Mouse (Mus musculus) neural tube, embryonic 13.5 days (tissue): ENCODE measurements around the gene Zfp92. TPM values are rescaled to one million over a fixed set of nuclear protein-coding genes. Genes with fewer than 3 reads are reported as not detected.
A peak's percentile ranks its signal among the peaks of the same experiment; 100 is the strongest.

Experiments
- ATAC-seq: fragments of 200-750 bp; cut with Nextera tagmentation; 2 replicates; pipeline ENCODE4 v1.8.0; 2017; ENCODE audit warnings: low read depth, mild to moderate bottlenecking, moderate TSS enrichment, moderate library complexity
- H3K27ac ChIP-seq: fragments of 300-500 bp; sonication (generic); replicated peaks from 2 replicates; pipeline ENCODE4 v1.5.1; 2015; ENCODE audit warnings: moderate library complexity, mild to moderate bottlenecking, inconsistent platforms
- H3K27me3 ChIP-seq: fragments of 300-500 bp; sonication (generic); 2 replicates; pipeline ENCODE4 v1.6.1; 2015; ENCODE audit warnings: mild to moderate bottlenecking, inconsistent platforms
- H3K36me3 ChIP-seq: fragments of 300-500 bp; sonication (generic); 2 replicates; pipeline ENCODE4 v1.6.1; 2015; ENCODE audit warnings: mild to moderate bottlenecking, inconsistent platforms
- H3K4me1 ChIP-seq: fragments of 300-500 bp; sonication (generic); replicated peaks from 2 replicates; pipeline ENCODE4 v1.6.1; 2015; ENCODE audit warnings: inconsistent platforms
- H3K4me2 ChIP-seq: fragments of 300-500 bp; sonication (generic); 2 replicates; pipeline ENCODE4 v1.6.1; 2015; ENCODE audit warnings: inconsistent platforms, mild to moderate bottlenecking, moderate library complexity
- H3K4me3 ChIP-seq: fragments of 300-500 bp; sonication (generic); 2 replicates; pipeline ENCODE4 v1.5.1; 2015; ENCODE audit warnings: mild to moderate bottlenecking, inconsistent platforms
- H3K9ac ChIP-seq: fragments of 300-500 bp; sonication (generic); 2 replicates; pipeline ENCODE4 v1.6.1; 2015; ENCODE audit warnings: moderate library complexity, mild to moderate bottlenecking, inconsistent platforms
- H3K9me3 ChIP-seq: fragments of 300-500 bp; sonication (generic); 2 replicates; pipeline ENCODE4 v1.6.1; 2016; ENCODE audit warnings: inconsistent platforms
- WGBS: fragments of 180-500 bp; shearing (Covaris S2); methylation state at CpG from one replicate; pipeline ENCODE4 v1.1.7; 2015; 5-methylcytosine and 5-hydroxymethylcytosine counted together
- polyA plus RNA-seq: library from polyadenylated mRNA; unstranded; fragments of >200 nt; fragmentation: Nextera tagmentation; extraction: Ambion mirVana; gene quantifications from 2 replicates; pipeline ENCODE4 v1.2.1, GENCODE M21; 2015

The Zfp92 gene
- polyA plus RNA-seq, 1 experiment from 2014 or later: 0.31 TPM

DNA sequence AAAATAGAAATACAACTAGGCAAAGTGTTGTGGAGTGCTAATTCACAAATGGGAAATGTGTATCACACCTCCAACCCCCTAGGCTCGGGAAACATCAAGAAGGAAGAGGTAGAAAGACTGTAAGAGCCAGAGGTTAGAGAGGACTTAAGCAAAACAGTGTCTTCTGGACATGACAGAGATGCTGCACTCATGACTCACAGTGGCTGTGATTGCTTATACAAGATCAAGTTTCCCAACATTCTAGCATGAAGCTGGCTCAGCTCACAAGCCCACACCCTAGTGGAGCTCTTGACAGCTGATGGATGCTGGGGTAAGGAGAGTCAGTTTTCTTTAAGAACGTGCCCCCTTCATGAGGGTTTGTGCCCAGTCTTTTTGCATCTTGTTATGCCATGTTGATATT, 30.5 kb downstream of the Zfp92 start:
- no peak for ATAC-seq
- 76% methylated on average over 2 of the region's 2 CpGs for WGBS
- H3K27me3 ChIP-seq: no peaks in the 10 kb centered on the region

GRCm38 (mm10) chrX:73451949-73452348, 41.1 kb downstream of the Zfp92 start:
- Histone ChIP-seq H3K9me3 (no peaks in the 10 kb centered on the region), H3K36me3 (peaks cover 7% of the 10 kb centered on the region; the same call in 1 of the 2 replicates)

More for the DNA sequence above, 30.5 kb downstream of the Zfp92 start:
- Histone ChIP-seq H3K36me3 (peaks cover 19% of the 10 kb centered on the region; the same call in 1 of the 2 replicates), H3K4me2 (no peak overlapping the region), H3K27ac (no peak overlapping the region), H3K9me3 (no peaks in the 10 kb centered on the region), H3K4me3 (no peak overlapping the region), H3K4me1 (no peaks in the 10 kb centered on the region), H3K9ac (no peak overlapping the region)

DNA sequence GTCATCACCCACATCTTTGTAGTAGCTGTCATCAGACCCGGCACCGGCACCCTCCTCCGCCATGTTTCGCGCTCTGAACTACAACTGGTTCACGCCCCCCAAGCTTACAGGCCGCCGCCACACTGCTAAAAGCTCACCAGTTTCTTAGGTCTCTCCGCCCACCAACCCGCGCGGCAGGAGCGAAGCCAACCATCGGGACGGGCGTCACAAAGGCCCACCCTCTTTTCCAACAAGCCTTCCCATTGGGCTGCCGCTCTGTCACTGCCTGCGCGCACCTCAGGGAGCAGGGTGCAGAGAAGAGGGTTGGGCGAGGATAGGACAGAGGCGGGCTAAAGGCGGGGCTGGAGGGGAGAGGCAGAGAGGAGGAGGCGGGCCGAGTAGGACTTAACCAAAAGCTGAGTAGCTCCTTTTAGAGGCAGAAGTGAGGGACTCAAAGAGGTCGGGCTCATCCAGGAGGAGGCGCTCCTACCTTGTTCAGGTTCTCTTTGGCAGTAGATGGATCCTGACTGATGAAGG, 48.0 kb downstream of the Zfp92 start, which contains the start of gene Haus7:
TSS of gene Haus7 (minus strand) at position 168 of the 516 bp plus-strand sequence.
- whole genome bisulfite sequencing: 21% methylated on average over 26 of the region's 26 CpGs
- Histone ChIP-seq H3K36me3 (no peaks in the 10 kb centered on the region), H3K4me1 (peaks cover 11% of the 10 kb centered on the region), H3K4me2 (peak within 1 kb of the TSS; percentile 65), H3K27me3 (no peaks in the 10 kb centered on the region), H3K27ac (0 out of 2 replicates have a peak within 1 kb of the TSS, but pooled peaks have one; percentile 42), H3K4me3 (peak within 1 kb of the TSS; percentile 55), H3K9me3 (no peaks in the 10 kb centered on the region), H3K9ac (peak within 1 kb of the TSS; percentile 68)
- ATAC-seq: peak; percentile 100

More at GRCm38 (mm10) chrX:73451949-73452348, 41.1 kb downstream of the Zfp92 start:
- Histone ChIP-seq H3K27ac (no peak overlapping the region), H3K9ac (no peak overlapping the region), H3K4me3 (no peak overlapping the region), H3K4me1 (no peaks in the 10 kb centered on the region), H3K27me3 (no peaks in the 10 kb centered on the region), H3K4me2 (no peak overlapping the region)
- WGBS: 26% methylated on average over 2 of the region's 2 CpGs
- ATAC-seq: no peak

GRCm38 (mm10) chrX:73460792-73461191, 49.9 kb downstream of the Zfp92 start:
- no peak for ATAC-seq

DNA sequence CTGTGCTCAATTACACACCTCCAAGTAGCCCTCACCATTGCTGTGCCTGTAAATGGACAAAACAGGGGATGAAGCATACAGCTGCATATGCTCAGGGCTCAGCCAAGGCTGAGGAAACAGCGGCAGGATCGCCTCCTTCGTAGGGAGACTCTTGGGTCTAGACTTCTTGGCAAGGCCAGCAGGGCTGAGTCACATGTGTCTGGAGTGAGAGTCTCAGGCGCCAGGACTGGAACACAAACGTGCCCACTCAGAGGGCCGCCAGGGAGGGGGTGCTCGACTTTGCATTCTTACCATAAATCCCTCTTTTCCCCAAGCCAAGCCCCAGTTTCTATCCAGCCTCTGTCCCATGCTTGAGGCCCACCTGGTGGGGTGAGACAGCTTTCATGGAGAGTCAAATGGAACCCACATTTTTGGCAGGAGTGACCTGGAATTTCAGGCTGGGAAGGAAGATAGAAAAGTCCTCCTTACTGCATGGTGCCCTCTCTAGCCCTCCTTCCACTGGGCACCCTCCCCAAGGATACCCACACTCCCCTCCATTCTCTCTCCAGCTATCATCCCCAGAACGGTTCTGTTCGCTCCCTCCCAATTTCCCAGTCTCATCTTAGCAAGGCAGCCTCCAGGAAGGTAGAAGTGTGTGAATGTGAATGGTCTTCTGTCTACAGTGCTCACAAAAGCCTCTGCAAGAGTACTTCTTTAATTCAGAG, 54.7 kb downstream of the Zfp92 start:
- WGBS: 77% methylated on average over 9 of the region's 9 CpGs
- H3K27me3 ChIP-seq: no peaks in the 10 kb centered on the region
- no peaks in the 10 kb centered on the region for H3K36me3 ChIP-seq
- no peak overlapping the region for H3K4me2 ChIP-seq
- no peak overlapping the region for H3K4me3 ChIP-seq
- H3K4me1 ChIP-seq: no peaks in the 10 kb centered on the region
- H3K9ac ChIP-seq: no peak overlapping the region
- no peak overlapping the region for H3K27ac ChIP-seq
- H3K9me3 ChIP-seq: no peaks in the 10 kb centered on the region
- ATAC-seq: no peak

More at GRCm38 (mm10) chrX:73460792-73461191, 49.9 kb downstream of the Zfp92 start:
- 79% methylated on average over 4 of the region's 4 CpGs for WGBS
- Histone ChIP-seq H3K4me1 (peaks cover 11% of the 10 kb centered on the region), H3K27me3 (no peaks in the 10 kb centered on the region), H3K9me3 (no peaks in the 10 kb centered on the region), H3K4me2 (no peak overlapping the region), H3K36me3 (no peaks in the 10 kb centered on the region), H3K4me3 (no peak overlapping the region), H3K9ac (no peak overlapping the region), H3K27ac (no peak overlapping the region)

- no peak overlapping the region for H3K4me2 ChIP-seq
- no peaks in the 10 kb centered on the region for H3K36me3 ChIP-seq
- peak overlapping the region; percentile 38 for H3K27ac ChIP-seq
- no peak overlapping the region for H3K9ac ChIP-seq
- 63% methylated on average over 5 of the region's 5 CpGs for WGBS
- ATAC-seq: no peak
- H3K9me3 ChIP-seq: no peaks in the 10 kb centered on the region
- H3K4me3 ChIP-seq: no peak overlapping the region
- no peaks in the 10 kb centered on the region for H3K4me1 ChIP-seq
- H3K27me3 ChIP-seq: no peaks in the 10 kb centered on the region
Observed at GRCm38 (mm10) chrX:73467446-73468241, 56.7 kb downstream of the Zfp92 start.

DNA sequence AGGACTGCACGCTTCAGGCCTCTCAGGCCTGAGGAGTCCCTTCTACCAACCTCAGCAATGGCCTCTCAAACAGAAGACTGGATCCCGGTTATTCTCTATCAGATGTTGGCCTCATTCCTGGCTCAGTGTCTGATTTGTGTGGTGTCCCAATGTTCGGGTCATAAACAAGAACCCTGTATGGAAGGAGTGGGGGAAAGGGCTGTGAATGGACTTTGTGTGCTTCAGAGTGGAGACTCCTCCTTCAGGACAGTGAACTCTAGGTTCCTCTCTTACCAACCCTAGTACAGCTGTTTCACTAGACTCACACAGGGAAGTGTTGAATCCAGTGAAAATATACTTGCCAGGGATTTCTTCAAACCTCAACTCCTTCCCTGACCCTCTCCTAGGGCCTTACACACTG, 57.4 kb downstream of the Zfp92 start:
- ATAC-seq: no peak
- Histone ChIP-seq H3K4me1 (no peaks in the 10 kb centered on the region), H3K9ac (no peak overlapping the region), H3K4me3 (no peak overlapping the region), H3K9me3 (no peaks in the 10 kb centered on the region), H3K27me3 (no peaks in the 10 kb centered on the region), H3K36me3 (no peaks in the 10 kb centered on the region), H3K27ac (no peak overlapping the region; the same call in 1 of the 2 replicates), H3K4me2 (no peak overlapping the region)
- WGBS: 81% methylated on average over 3 of the region's 3 CpGs

DNA sequence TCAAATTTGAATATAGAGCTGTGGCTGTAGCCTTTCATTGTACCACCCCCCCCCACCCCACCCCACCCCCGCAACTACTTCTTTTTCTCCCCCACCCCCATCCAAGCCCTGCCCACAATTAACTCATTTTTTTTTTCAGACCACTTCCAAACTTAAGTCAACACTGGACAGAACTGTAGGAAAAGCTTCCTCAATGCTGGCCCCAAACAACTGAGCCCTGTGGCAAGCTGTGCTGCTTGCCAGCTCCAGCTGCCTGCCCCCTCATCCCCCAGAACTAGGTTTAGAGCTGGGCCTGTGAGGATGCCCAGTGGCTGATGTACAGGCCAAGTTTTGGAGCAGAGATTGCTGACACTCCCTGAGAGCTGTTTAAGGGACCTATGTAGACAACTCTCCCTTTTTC, 57.9 kb downstream of the Zfp92 start:
- Histone ChIP-seq H3K36me3 (no peaks in the 10 kb centered on the region), H3K4me1 (no peaks in the 10 kb centered on the region), H3K4me3 (no peak overlapping the region), H3K27ac (no peak overlapping the region; the same call in 1 of the 2 replicates), H3K9ac (no peak overlapping the region), H3K9me3 (no peaks in the 10 kb centered on the region), H3K27me3 (no peaks in the 10 kb centered on the region), H3K4me2 (no peak overlapping the region)
- ATAC-seq: no peak
- 88% methylated on average over 1 of the region's 1 CpGs for WGBS

DNA sequence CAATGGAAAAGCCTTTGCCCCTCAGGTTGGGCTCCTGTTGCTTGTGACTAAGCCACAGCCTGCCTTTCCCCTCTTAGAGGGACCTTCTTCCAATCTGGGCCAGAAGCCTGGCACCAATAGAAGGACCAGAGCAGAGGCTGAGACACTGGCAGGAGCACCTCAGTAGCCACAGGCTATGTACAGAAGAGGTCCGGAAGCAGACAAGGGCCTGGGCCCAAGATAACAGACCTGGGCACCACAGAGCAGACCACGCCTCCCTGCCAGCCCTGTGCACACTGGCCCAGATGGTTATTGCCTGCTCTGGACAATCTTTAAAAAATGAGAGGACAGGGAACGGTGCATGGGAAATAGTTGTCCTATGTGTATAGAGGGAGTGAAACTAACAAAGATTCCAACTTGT, 60.9 kb downstream of the Zfp92 start:
- no peak overlapping the region for H3K27ac ChIP-seq
- H3K9me3 ChIP-seq: no peaks in the 10 kb centered on the region
- ATAC-seq: no peak
- no peaks in the 10 kb centered on the region for H3K4me1 ChIP-seq
- 91% methylated on average over 3 of the region's 3 CpGs for WGBS
- no peaks in the 10 kb centered on the region for H3K36me3 ChIP-seq
- no peak overlapping the region for H3K4me3 ChIP-seq
- H3K4me2 ChIP-seq: no peak overlapping the region
- H3K27me3 ChIP-seq: no peaks in the 10 kb centered on the region
- H3K9ac ChIP-seq: no peak overlapping the region

GRCm38 (mm10) chrX:73474340-73475165, 63.7 kb downstream of the Zfp92 start:
- no peak overlapping the region for H3K27ac ChIP-seq
- no peaks in the 10 kb centered on the region for H3K36me3 ChIP-seq
- no peak for ATAC-seq
- H3K4me3 ChIP-seq: no peak overlapping the region
- no peak overlapping the region for H3K9ac ChIP-seq
- no peak overlapping the region for H3K4me2 ChIP-seq
- 66% methylated on average over 12 of the region's 12 CpGs for WGBS
- no peaks in the 10 kb centered on the region for H3K27me3 ChIP-seq
- no peaks in the 10 kb centered on the region for H3K9me3 ChIP-seq
- no peaks in the 10 kb centered on the region for H3K4me1 ChIP-seq

GRCm38 (mm10) chrX:73475658-73476256, 64.9 kb downstream of the Zfp92 start:
- Histone ChIP-seq H3K9me3 (no peaks in the 10 kb centered on the region), H3K4me3 (no peak overlapping the region), H3K4me2 (no peak overlapping the region), H3K27me3 (no peaks in the 10 kb centered on the region), H3K9ac (no peak overlapping the region), H3K27ac (no peak overlapping the region), H3K36me3 (no peaks in the 10 kb centered on the region), H3K4me1 (no peaks in the 10 kb centered on the region)
- ATAC-seq: no peak
- WGBS: 96% methylated on average over 1 of the region's 1 CpGs
